Mouse (Mus musculus) erythroblast, adult 5-6 weeks (primary cell): ENCODE measurements around the gene Bace2. TPM values are rescaled to one million over a fixed set of nuclear protein-coding genes. Genes with fewer than 3 reads are reported as not detected.
A peak's percentile ranks its signal among the peaks of the same experiment; 100 is the strongest.

ENCODE experiments used
- ATAC-seq: replicated peaks from 2 replicates; pipeline ENCODE4 v1.8.0; 2016; ENCODE audit warnings: moderate number of reproducible peaks, mild to moderate bottlenecking, moderate TSS enrichment, inconsistent platforms; ENCODE audit not compliant: poor library complexity, low FRiP score, severe bottlenecking
- total RNA-seq, 2 experiments: library from RNA; stranded (forward) in 1 of 2; stranded (reverse) in 1 of 2; fragments of 150-400 nt in 1 of 2; fragments of 200-764, 138-1000 nt in 1 of 2; gene quantifications; 2 replicates each; pipeline versions ENCODE4 v1.2.3 to v1.2.4; 2015 to 2017; ENCODE audit warnings: low replicate concordance in 2 of 2

Bace2 gene
- total RNA-seq, 2 experiments from 2014 or later, result not detected

DNA sequence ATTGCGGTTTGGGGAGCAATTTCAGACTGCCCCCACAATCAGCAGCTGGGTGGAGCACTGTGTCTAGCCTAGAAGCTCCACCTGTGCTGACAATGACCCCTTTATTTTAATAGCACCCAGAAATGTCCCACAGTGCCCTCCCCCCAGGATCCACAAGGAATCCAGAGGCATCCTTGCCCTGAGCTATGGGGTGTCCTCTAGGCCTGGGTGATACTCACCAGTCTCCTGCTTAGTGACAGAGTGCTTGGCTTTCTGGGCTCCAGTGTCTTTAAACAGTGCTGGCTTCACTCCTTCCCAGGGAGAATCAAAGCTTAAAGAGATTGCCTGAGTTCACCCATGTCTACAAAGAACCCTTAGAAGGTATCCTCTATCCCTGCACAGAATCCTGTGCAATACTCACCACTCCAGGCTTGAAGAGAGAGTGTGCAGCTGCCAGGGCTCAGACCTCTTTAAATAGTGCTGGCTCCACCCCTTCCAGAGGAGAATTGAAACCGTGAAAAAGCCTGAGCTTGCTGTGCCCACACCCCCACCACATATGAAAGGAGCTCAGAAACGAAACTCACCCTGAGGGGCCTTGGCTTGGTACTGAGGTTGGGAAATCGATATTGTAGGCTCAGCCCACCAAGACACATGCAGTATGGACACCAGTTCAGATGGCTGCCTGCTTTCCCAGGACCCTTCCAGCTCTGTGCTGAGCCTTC is 106.1 kb downstream of the Bace2 start, which contains the start of gene Mx1:
Mx1 (minus strand) TSS at position 427 of the 701 bp plus-strand sequence.
- ATAC-seq, result peak; percentile 23; the same call in 1 of the 2 replicates

DNA sequence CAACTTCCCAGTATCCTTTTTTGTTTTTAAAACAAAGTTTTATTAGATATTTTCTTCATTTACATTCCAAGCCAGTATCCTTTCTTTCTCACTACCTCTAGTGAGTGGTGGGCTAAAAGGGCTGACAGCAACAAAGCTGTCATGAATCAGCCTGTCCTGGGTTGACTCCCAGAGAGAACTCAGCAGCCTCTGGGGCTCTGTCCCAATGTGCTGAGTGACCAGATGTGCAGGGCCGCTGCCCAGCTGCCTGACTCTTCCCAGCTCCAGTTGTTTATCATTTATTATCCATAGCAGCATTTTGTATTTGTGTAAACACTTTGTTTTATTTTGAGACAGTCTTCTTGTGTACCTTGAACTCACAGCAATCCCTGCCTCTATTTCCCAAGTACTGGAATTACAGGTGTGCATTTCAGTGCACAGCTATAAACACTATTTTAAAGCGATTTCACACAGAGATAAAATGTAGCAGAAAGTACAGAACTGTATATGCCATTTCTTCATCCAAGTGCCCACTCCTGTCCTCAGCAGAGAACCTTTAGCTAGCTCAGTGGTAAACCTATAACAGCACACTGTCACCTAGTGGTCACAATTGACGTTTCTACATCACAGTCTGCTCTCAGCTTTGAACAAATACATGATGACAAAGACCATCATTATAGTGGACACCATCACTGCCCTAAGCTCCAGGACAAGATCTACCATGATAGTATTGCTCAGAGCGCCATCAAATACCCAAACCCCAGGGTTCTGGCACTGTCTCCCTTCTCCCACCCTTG is 109.8 kb downstream of the Bace2 start:
- no peak for ATAC-seq

DNA sequence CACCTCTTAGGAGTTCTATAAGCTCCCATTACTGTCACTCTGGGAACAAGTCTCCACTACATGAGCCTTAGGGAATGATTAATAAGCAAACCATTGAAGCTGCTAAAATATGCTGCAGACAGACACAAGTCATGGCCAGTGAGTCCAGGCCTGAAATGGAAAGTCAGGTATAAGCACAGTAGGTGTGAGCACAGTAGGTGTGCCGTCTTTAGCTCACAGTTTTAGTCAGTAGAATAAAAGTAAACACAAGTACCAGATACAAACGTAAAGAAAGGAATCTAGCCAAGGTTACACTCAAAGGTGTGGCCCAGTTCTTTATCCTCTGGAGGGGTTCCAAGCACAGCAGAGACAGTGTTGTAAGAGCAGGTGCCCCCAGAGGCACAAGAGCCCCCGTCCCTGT is 110.9 kb downstream of the Bace2 start:
- no peak for ATAC-seq

DNA sequence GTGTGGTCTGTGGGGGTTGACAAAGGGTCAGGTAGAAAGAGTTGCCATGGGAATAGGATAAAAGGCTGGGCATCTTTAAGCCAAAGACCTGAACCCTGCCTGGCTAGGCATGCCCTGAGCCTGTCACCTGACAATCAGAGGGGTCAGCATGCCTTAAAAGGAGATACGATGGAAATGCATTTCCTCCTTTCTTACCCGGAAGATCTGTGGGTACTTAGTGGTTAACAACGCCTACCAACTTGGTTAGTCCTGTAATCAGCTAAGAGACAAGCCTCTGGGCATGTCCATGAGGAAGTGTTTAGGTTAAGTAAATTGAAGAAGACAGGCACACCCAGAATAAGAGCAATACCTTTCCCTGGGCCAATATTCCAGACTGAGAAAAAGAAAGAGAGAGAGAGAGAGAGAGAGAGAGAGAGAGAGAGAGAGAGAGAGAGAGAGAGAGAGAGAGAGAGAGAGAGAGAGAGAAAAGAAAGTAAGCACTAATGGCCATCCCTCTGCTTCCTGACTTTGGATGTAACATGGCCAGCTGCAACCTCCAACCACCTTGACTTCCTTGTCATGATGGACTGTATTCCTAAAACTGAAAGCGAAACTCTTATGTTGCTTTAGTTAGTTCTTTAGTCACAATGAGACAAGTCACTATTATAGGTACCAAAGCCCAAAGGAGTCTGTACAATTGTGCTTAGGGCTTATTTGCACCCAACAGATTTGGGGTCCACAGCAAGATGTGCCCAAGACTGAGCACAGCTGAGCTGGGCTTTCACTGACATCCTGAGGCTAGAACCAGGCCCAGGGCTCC is 111.7 kb downstream of the Bace2 start:
- no peak for ATAC-seq

DNA sequence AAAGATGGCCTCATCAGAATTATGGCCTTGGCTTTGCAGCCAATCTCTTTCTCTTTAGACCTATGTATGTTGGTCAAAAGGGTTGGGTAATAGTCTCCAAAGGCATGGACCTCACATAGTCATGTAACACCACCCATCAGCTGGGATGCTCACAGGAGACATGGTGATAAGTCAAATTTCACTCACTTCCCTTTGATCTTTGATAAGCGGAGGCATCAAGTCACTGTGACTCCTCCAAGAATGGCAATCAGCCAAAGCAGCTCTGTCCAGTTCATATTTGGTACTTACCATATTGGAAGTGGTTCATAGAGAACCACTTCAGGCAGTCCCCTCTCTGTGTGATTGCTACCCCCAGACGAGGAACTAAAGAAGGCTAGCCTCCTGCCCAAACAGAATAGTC is 118.1 kb downstream of the Bace2 start:
- ATAC-seq, result no peak

DNA sequence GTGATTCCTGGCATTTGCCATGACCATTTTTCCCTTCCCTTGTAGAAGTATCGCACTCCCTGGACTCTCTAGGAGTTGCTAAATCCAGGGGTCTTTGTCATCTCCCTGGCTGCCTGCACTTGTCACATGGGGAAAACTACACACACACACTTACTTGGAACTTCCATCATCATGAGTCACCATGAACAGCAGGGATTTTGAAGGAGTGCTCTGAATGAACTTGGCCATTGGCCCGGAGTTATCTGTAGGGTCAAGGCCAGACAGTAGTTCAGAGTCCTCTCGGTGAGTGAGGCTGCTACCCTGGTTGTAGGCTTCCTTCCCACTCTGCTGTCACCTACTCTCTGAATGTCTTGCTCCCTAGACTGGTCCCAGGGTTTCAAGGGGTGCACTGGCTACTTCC is 119.0 kb downstream of the Bace2 start:
- no peak for ATAC-seq

DNA sequence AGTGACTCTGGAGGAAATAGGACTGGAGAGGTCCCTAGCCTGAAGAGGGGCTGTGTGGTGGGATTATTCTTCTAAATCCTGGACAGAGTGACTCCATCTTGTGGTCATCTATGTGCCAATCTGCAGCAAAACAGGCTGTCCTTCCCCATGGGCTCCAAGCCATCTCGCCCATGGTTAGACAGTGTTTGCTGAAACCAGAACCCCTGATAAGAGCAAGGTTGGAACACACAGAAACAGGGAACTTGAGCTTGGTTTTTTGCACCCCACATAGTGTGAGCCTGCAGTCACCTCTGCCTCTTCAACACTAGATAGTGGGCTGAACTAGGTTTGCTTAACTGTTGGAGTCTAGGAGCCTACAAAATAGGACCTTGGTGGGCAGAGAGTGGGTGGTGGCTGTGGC is 120.0 kb downstream of the Bace2 start:
- no peak for ATAC-seq

DNA sequence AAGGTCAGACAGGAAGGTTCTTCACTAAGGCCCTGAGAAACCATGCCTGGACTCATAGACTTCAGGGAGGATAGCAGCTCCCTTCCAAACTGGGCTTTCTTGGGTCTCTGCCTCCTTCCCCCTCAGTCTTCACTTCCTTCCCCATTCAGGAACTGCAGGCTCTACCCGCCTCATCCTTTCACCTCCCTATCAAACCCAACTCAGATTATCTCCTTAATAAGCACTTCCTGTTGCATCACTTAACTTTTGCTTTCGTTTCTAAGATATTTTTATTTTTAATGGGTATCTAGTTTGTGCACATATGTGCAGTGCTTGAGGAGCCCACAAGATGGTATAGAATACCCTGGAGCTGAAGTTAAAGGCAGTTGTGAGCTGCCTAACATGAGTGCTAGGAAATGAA is 122.1 kb downstream of the Bace2 start:
- ATAC-seq, result no peak

DNA sequence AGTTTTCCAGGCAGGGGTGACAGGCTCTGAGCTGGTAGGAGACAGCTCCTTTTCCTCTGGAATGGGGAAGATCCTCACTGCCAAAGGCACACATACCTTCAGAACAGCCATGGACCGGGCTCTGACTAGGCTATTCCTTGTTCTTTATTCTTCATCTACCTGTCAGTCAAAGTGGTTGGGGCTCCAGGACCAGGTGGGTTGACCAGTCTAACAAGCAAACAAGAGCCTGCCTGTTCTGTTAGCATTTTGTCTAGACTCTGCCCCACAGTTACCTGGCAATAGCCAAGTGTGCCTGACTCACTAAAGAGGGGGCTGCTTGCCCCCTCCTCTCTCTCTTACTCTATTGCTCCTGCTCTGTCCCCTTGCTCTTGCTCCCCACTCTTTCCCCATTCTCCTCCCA is 135.8 kb downstream of the Bace2 start:
- no peak for ATAC-seq

Other genes starting within 250 kb of the Bace2 start
- 0.58 TPM in 1 of 2 replicates, not detected in the other for gene Dscam, start 186.0 kb upstream of the Bace2 start, total RNA-seq (2015; ENCODE audit: low replicate concordance)
- gene Dscam, start 186.0 kb upstream of the Bace2 start, total RNA-seq (2017; ENCODE audit: low replicate concordance), result not detected in 2 replicates
- gene Mx1, start 106.2 kb downstream of the Bace2 start, total RNA-seq (2015; ENCODE audit: low replicate concordance), result 2.1 and 3.6 TPM in 2 replicates
- 8.5 and 9.1 TPM in 2 replicates for gene Mx1, start 106.2 kb downstream of the Bace2 start, total RNA-seq (2017; ENCODE audit: low replicate concordance)
- not detected in 2 replicates for gene Fam3b, start 158.1 kb downstream of the Bace2 start, total RNA-seq (2015; ENCODE audit: low replicate concordance)
- not detected in 2 replicates for gene Fam3b, start 158.1 kb downstream of the Bace2 start, total RNA-seq (2017; ENCODE audit: low replicate concordance)